ENCODE assay signal across 9 mouse cellular contexts in the genomic region with DNA sequence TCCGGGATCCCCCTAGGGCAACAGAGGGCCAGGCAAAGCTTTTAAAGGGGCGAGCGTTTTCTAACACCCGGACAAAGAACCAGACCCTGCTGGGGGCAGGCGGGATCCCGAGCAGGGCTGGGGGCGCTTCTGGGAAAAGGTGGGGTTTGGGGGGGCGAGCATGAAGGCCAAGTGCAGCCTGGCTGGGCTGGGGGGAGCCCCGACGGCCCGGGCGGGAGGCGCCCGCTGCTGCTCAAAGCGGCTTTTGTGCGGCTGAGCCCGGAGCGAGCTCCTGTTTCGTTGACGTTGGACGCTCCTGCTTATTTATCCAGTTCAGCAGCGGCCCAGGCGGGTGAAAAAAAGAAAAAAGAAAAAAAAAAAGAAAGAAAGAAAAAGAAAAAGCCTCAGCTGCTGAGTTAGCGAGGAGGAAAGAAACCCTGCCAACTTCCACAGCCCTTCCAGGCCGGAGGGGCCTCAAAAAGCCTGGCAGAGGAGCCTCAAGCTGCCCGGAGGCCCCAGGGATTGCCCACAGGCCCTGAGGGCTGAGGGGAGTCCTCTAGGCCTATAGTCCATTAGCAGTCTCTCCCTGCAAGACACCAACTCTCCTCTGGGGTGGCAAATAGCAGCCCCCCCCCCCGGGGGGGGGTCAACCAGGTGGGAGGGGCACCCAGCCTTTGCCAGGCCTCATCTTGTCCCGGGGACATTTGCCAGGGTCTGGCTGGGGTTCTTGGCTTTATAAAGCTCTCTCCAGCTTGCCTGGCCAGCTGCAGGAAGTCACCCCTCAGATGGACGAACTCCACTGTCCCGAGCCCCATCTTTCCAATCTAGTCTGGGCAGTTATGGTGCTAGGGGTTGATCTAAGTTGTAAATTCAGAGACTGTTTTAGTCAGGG. TPM values are rescaled to one million over a fixed set of nuclear protein-coding genes. Genes with fewer than 3 reads are reported as not detected.
DNase-seq lines count a peak whose midpoint lies in the region; ATAC-seq and TF ChIP-seq lines count a peak whose summit lies in the region.
"Had no signal": no experiment of that assay in that cellular context is flagged by ENCODE, and none has a peak within 500 bp of the region (broad histone marks: within the 10 kb centered on the region; RNA-seq: fewer than 3 reads in every experiment).

No protein-coding gene starts in this region.

- H3K9me3 ChIP-seq in liver, embryonic 11.5 days (ENCODE audit: control insufficient read depth, low read length), result peaks cover 3% of the 10 kb centered on the region; the same call in 1 of the 2 replicates
- H3K9me3 ChIP-seq in liver, postnatal 0 days (ENCODE audit: low read length), result peaks cover 5% of the 10 kb centered on the region
- H3K9me3 ChIP-seq in hindbrain, embryonic 11.5 days (ENCODE audit: control insufficient read depth, low read length), result 0 out of 2 replicates have a peak, but pooled peaks cover 2% of the 10 kb centered on the region
- H3K9me3 ChIP-seq in midbrain, postnatal 0 days (ENCODE audit: low read length), result no peaks in the 10 kb centered on the region

- DNase-seq in embryo, embryonic 10 days (ENCODE audit: low spot score), result peak; percentile 38
- no peak for DNase-seq in embryo, embryonic 9.5 days (ENCODE audit: extremely low spot score)
- no peak for DNase-seq in liver, embryonic 11.5 days (ENCODE audit: low spot score)
- no peak for DNase-seq in liver, postnatal 0 days
- DNase-seq in hindbrain, embryonic 11.5 days (ENCODE audit: low spot score), result peak; percentile 51
- DNase-seq in midbrain, postnatal 0 days (ENCODE audit: low spot score), result peak; percentile 85
- DNase-seq in frontal cortex, postnatal 36 days (ENCODE audit: low spot score in 2 of 2), result no peak
- no peak for DNase-seq in ovary, postnatal 36 days (ENCODE audit: low spot score)

- H3K36me3 ChIP-seq in liver, embryonic 11.5 days (ENCODE audit: control insufficient read depth, insufficient read depth, low read length), result no peaks in the 10 kb centered on the region
- no peaks in the 10 kb centered on the region for H3K36me3 ChIP-seq in liver, postnatal 0 days (replicated peaks; ENCODE audit: insufficient read depth, low read length)
- H3K36me3 ChIP-seq in hindbrain, embryonic 11.5 days (ENCODE audit: control insufficient read depth, insufficient read depth, low read length), result no peaks in the 10 kb centered on the region
- H3K36me3 ChIP-seq in midbrain, postnatal 0 days (ENCODE audit: insufficient read depth, low read length), result no peaks in the 10 kb centered on the region

- H3K4me1 ChIP-seq in liver, embryonic 11.5 days (replicated peaks; ENCODE audit: control insufficient read depth, insufficient read depth, low read length), result no peaks in the 10 kb centered on the region
- H3K4me1 ChIP-seq in liver, postnatal 0 days (ENCODE audit: insufficient read depth), result no peaks in the 10 kb centered on the region
- H3K4me1 ChIP-seq in hindbrain, embryonic 11.5 days (replicated peaks; ENCODE audit: control insufficient read depth, insufficient read depth, low read length), result peaks cover 12% of the 10 kb centered on the region
- H3K4me1 ChIP-seq in midbrain, postnatal 0 days (ENCODE audit: insufficient read depth, low read length), result no peaks in the 10 kb centered on the region

- WGBS in liver, embryonic 11.5 days, result 56% methylated on average over 30 of the region's 30 CpGs
- WGBS in liver, postnatal 0 days (ENCODE audit: insufficient replicate concordance), result 73% methylated on average over 28 of the region's 30 CpGs
- WGBS in hindbrain, embryonic 11.5 days, result 25% methylated on average over 26 of the region's 30 CpGs
- WGBS in midbrain, postnatal 0 days, result 5% methylated on average over 30 of the region's 30 CpGs

- ATAC-seq in liver, embryonic 11.5 days (replicated peaks; ENCODE audit: low FRiP score), result no peak
- ATAC-seq in liver, postnatal 0 days, result no peak
- no peak for ATAC-seq in hindbrain, embryonic 11.5 days (ENCODE audit: low FRiP score)
- peak; percentile 45 for ATAC-seq in midbrain, postnatal 0 days (ENCODE audit: low FRiP score)

- no peak for TF ChIP-seq EP300 in liver, postnatal 0 days (IDR thresholded peaks at IDR 0.05; ENCODE audit: low read depth)

- H3K4me2 ChIP-seq in liver, embryonic 11.5 days, result peak overlapping the region; percentile 41
- no peak overlapping the region for H3K4me2 ChIP-seq in liver, postnatal 0 days (ENCODE audit: low read depth, low read length)
- H3K4me2 ChIP-seq in hindbrain, embryonic 11.5 days (replicated peaks; ENCODE audit: low read depth, low read length), result peak overlapping the region; percentile 28
- H3K4me2 ChIP-seq in midbrain, postnatal 0 days (ENCODE audit: low read depth, low read length, poor library complexity, severe bottlenecking), result peak overlapping the region; percentile 48

- H3K4me3 ChIP-seq in liver, embryonic 11.5 days (ENCODE audit: low read depth, low read length), result no peak overlapping the region
- H3K4me3 ChIP-seq in liver, postnatal 0 days (ENCODE audit: low read depth, low read length), result no peak overlapping the region
- H3K4me3 ChIP-seq in hindbrain, embryonic 11.5 days (ENCODE audit: low read depth, low read length), result no peak overlapping the region
- H3K4me3 ChIP-seq in midbrain, postnatal 0 days (ENCODE audit: low read depth, low read length), result peak overlapping the region; percentile 31

- no peaks in the 10 kb centered on the region; the same call in 1 of the 2 replicates for H3K27me3 ChIP-seq in liver, embryonic 11.5 days (replicated peaks; ENCODE audit: control insufficient read depth, insufficient read depth, low read length)
- no peaks in the 10 kb centered on the region for H3K27me3 ChIP-seq in liver, postnatal 0 days (ENCODE audit: insufficient read depth, low read length)
- H3K27me3 ChIP-seq in hindbrain, embryonic 11.5 days (ENCODE audit: control insufficient read depth, insufficient read depth, low read length), result no peaks in the 10 kb centered on the region
- H3K27me3 ChIP-seq in midbrain, postnatal 0 days (ENCODE audit: insufficient read depth, low read length), result no peaks in the 10 kb centered on the region

- H3K27ac ChIP-seq in liver, embryonic 11.5 days (ENCODE audit: low read depth, low read length), result no peak overlapping the region
- no peak overlapping the region for H3K27ac ChIP-seq in liver, postnatal 0 days (ENCODE audit: low read depth)
- peak overlapping the region; percentile 76 for H3K27ac ChIP-seq in hindbrain, embryonic 11.5 days (ENCODE audit: low read depth, low read length)
- H3K27ac ChIP-seq in midbrain, postnatal 0 days (ENCODE audit: low read depth, low read length), result peak overlapping the region; percentile 64
- H3K27ac ChIP-seq: liver, embryonic 14.5 days had no signal

- no peak overlapping the region for H3K9ac ChIP-seq in liver, embryonic 11.5 days (ENCODE audit: low read depth, low read length)
- H3K9ac ChIP-seq in liver, postnatal 0 days (replicated peaks), result no peak overlapping the region
- H3K9ac ChIP-seq in hindbrain, embryonic 11.5 days (ENCODE audit: low read depth, low read length), result peak overlapping the region; percentile 64
- H3K9ac ChIP-seq in midbrain, postnatal 0 days (replicated peaks; ENCODE audit: low read length, poor library complexity, severe bottlenecking), result peak overlapping the region; percentile 57
- H3K9ac ChIP-seq: liver, embryonic 14.5 days had no signal

- no peak for TF ChIP-seq CTCF in liver, postnatal 0 days (IDR thresholded peaks at IDR 0.05; ENCODE audit: low read depth)
- no peak for TF ChIP-seq CTCF in midbrain, postnatal 0 days (IDR thresholded peaks at IDR 0.05)

RNA-seq across cellular contexts. Expression of a gene that starts 7.5 kb away (rescaled TPM):
- 0.47 and 0.58 TPM in 2 replicates for polyA plus RNA-seq in liver, embryonic 11.5 days (2014; fragmentation: Nextera tagmentation; extraction: Ambion mirVana)
- polyA plus RNA-seq in liver, postnatal 0 days (2015; fragmentation: Nextera tagmentation; extraction: Ambion mirVana), result 0.16 and 0.25 TPM in 2 replicates
- polyA plus RNA-seq in hindbrain, embryonic 11.5 days (2014; fragmentation: Nextera tagmentation; extraction: Ambion mirVana), result 6.6 and 7.2 TPM in 2 replicates
- total RNA-seq in midbrain, postnatal 0 days (2014; rRNA removed), result 25.9 and 38.7 TPM in 2 replicates
- polyA plus RNA-seq in midbrain, postnatal 0 days (2015; fragmentation: Nextera tagmentation; extraction: Ambion mirVana), result 14.6 and 14.9 TPM in 2 replicates

Comparison
In these comparisons a context has a peak if more than half of its experiments do, and no peak if none do; other contexts are left out.
1. DNase-seq: peak in embryo, embryonic 10 days (single experiment), hindbrain, embryonic 11.5 days (single experiment) and midbrain, postnatal 0 days (single experiment); none in embryo, embryonic 9.5 days (single experiment), liver, embryonic 11.5 days (single experiment), liver, postnatal 0 days (single experiment), frontal cortex, postnatal 36 days (0 of 2) and ovary, postnatal 36 days (single experiment).
2. H3K27ac ChIP-seq: peak in hindbrain, embryonic 11.5 days (single experiment) and midbrain, postnatal 0 days (single experiment); none in liver, embryonic 11.5 days (single experiment) and liver, postnatal 0 days (single experiment).
3. H3K9ac ChIP-seq: peak in hindbrain, embryonic 11.5 days (single experiment) and midbrain, postnatal 0 days (single experiment); none in liver, embryonic 11.5 days (single experiment) and liver, postnatal 0 days (single experiment).